Comparison of ENCODE assay signal across 19 mouse cellular contexts in the genomic region with DNA sequence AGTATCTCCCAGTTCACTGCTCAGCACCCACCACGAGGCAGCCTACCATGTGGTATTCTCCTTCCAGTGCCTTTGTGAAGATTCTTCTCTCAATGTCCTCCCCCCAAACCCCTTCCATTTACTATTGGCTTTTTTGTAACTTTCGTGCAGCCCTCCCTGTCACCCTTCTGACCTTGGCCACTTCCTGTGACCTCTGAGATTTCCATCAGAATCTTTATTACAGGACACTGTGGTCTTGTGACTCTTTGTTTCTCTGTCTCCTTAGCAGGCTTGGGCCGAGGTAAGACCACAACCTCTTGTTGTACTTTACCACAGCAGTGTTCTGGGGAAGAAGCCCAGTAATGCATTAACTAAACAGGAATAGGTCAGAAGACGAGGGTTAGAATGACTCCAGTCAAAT. TPM values are rescaled to one million over a fixed set of nuclear protein-coding genes. Genes with fewer than 3 reads are reported as not detected.
DNase-seq lines count a peak whose midpoint lies in the region; ATAC-seq lines count a peak whose summit lies in the region.
"Had no signal": no experiment of that assay in that cellular context is flagged by ENCODE, and none has a peak within 500 bp of the region (broad histone marks: within the 10 kb centered on the region; RNA-seq: fewer than 3 reads in every experiment).

No protein-coding gene starts in this region.

- intact Hi-C loops in heart, postnatal 36 days (cut with DNase I) = no loop called here
- intact Hi-C loops in gastrocnemius, postnatal 14 days (cut with DNase I; ENCODE audit: low total_unique reads) = no loop called here

- H3K4me2 ChIP-seq in heart, embryonic 16.5 days (ENCODE audit: low read depth, low read length) = no peak overlapping the region
- H3K4me2 ChIP-seq in liver, embryonic 15.5 days = no peak overlapping the region
- H3K4me2 ChIP-seq: midbrain, embryonic 11.5 days had no signal

- no peak for DNase-seq in heart, postnatal 36 days
- peak; percentile 35 for DNase-seq in 416B (ENCODE audit: low read depth)
- peak; percentile 54 for DNase-seq in R1 (ENCODE audit: low read depth, low spot score)
- no peak for DNase-seq in gastrocnemius, postnatal 14 days
- DNase-seq in gastrocnemius, postnatal 25 days = no peak
- DNase-seq: adrenal gland, postnatal 10 days; cerebellum, adult 9-11 months; embryo, embryonic 11 days; forebrain, postnatal 0 days; gastrocnemius, postnatal 36 days; heart, postnatal 4 days had no signal

- no peaks in the 10 kb centered on the region for H3K36me3 ChIP-seq in heart, embryonic 16.5 days (ENCODE audit: control insufficient read depth, insufficient read depth)
- no peaks in the 10 kb centered on the region for H3K36me3 ChIP-seq in liver, embryonic 15.5 days (replicated peaks)

- peak overlapping the region; percentile 51 for H3K27ac ChIP-seq in heart, embryonic 16.5 days (ENCODE audit: low read length)
- peak overlapping the region; percentile 51; the same call in 1 of the 2 replicates for H3K27ac ChIP-seq in liver, embryonic 15.5 days (replicated peaks)
- H3K27ac ChIP-seq: kidney, postnatal 0 days; layer of hippocampus, adult 2 months; left cerebral cortex, adult 2 months had no signal

- no peaks in the 10 kb centered on the region for H3K27me3 ChIP-seq in heart, embryonic 16.5 days (ENCODE audit: control insufficient read depth, insufficient read depth, low read length)
- no peaks in the 10 kb centered on the region for H3K27me3 ChIP-seq in liver, embryonic 15.5 days

- whole genome bisulfite sequencing in heart, embryonic 16.5 days = 71% methylated on average over 4 of the region's 4 CpGs
- 28% methylated on average over 4 of the region's 4 CpGs for whole genome bisulfite sequencing in liver, embryonic 15.5 days (ENCODE audit: insufficient replicate concordance)

- no peak overlapping the region for H3K9ac ChIP-seq in heart, embryonic 16.5 days (ENCODE audit: low read length)
- no peak overlapping the region for H3K9ac ChIP-seq in liver, embryonic 15.5 days
- H3K9ac ChIP-seq: forebrain, postnatal 0 days had no signal

- no peaks in the 10 kb centered on the region for H3K9me3 ChIP-seq in heart, embryonic 16.5 days (replicated peaks; ENCODE audit: control insufficient read depth, low read length)
- H3K9me3 ChIP-seq in liver, embryonic 15.5 days (replicated peaks) = no peaks in the 10 kb centered on the region

- H3K4me3 ChIP-seq in heart, embryonic 16.5 days (ENCODE audit: low read length) = no peak overlapping the region
- no peak overlapping the region for H3K4me3 ChIP-seq in liver, embryonic 15.5 days (replicated peaks)
- H3K4me3 ChIP-seq: layer of hippocampus, adult 2 months; left cerebral cortex, adult 2 months; myocyte had no signal

- ATAC-seq in heart, embryonic 16.5 days (replicated peaks; ENCODE audit: extremely low read depth, insufficient read depth, low FRiP score) = no peak
- ATAC-seq in liver, embryonic 15.5 days (ENCODE audit: insufficient read depth) = no peak
- ATAC-seq: forebrain, postnatal 0 days; inflammation-experienced regulatory T-cells, adult 6 months had no signal

- peaks cover 33% of the 10 kb centered on the region for H3K4me1 ChIP-seq in heart, embryonic 16.5 days (ENCODE audit: control insufficient read depth, insufficient read depth, low read length)
- H3K4me1 ChIP-seq in liver, embryonic 15.5 days (replicated peaks) = peaks cover 41% of the 10 kb centered on the region

RNA-seq across cellular contexts. Expression of a gene that starts 15.9 kb away (rescaled TPM):
- 22.8 and 27.2 TPM in 2 replicates for polyA plus RNA-seq in heart, embryonic 16.5 days (2015; fragmentation: Nextera tagmentation; extraction: Ambion mirVana)
- total RNA-seq in heart, postnatal 36 days (2021) = 100 to 1,000 TPM in 1 of 2 experiments, 10 to 100 TPM in 1; 97.7 to 101 TPM
- 18.4 and 23.3 TPM in 2 replicates for polyA plus RNA-seq in liver, embryonic 15.5 days (2015; fragmentation: Nextera tagmentation; extraction: Ambion mirVana)
- total RNA-seq in gastrocnemius, postnatal 14 days (2021) = 10 to 100 TPM; 63.0 to 67.2 TPM
- 10 to 100 TPM; 72.6 to 78.7 TPM for total RNA-seq in gastrocnemius, postnatal 25 days (2021)

Comparison
In these comparisons a context has a peak if more than half of its experiments do, and no peak if none do; other contexts are left out.
1. DNase-seq: peak in 416B (single experiment) and R1 (single experiment); none in heart, postnatal 36 days (0 of 2), gastrocnemius, postnatal 14 days (single experiment) and gastrocnemius, postnatal 25 days (single experiment).